Mouse (Mus musculus) inflammation-experienced regulatory T-cells (primary cell): Measurements from ENCODE around the gene Rnf157. TPM values are rescaled to one million over a fixed set of nuclear protein-coding genes. Genes with fewer than 3 reads are reported as not detected.

Experiments used
- polyA plus RNA-seq, 2 experiments: library from polyadenylated mRNA; unstranded; fragments of 100-300 nt; shearing (Covaris generic); gene quantifications; one replicate each; pipeline ENCODE4 v1.2.1; 2017

The Rnf157 gene
- polyA plus RNA-seq: 10 to 100 TPM in 1 of 2 experiments, 1 to 10 TPM in 1; 7.8 to 15.0 TPM

GRCm38 (mm10) chr11:116412904-116413630 lies at the start of gene Rnf157:
Gene Rnf157 (minus strand): TSS chr11:116413032.

GRCm38 (mm10) chr11:116433356-116434286 lies 20.8 kb upstream of the Rnf157 start, which contains the start of gene Ubald2:
Gene Ubald2 (plus strand): TSS chr11:116434094.

GRCm38 (mm10) chr11:116335244-116336036 lies 77.4 kb downstream of the Rnf157 start, which contains the start of gene Foxj1:
Gene Foxj1 (minus strand): TSS chr11:116335399.

GRCm38 (mm10) chr11:116307019-116307725 lies 105.7 kb downstream of the Rnf157 start, which contains the start of gene Exoc7:
Gene Exoc7 (minus strand): TSS chr11:116307233.

Other genes with a start within 250 kb of the Rnf157 start
- 10 to 100 TPM; 11.2 to 13.4 TPM for gene Fbf1, start 244.9 kb downstream of the Rnf157 start, polyA plus RNA-seq
- gene Ten1, start 214.2 kb downstream of the Rnf157 start, polyA plus RNA-seq: 10 to 100 TPM; 54.7 to 68.8 TPM
- gene Acox1, start 214.0 kb downstream of the Rnf157 start, polyA plus RNA-seq: 10 to 100 TPM; 19.8 to 23.4 TPM
- 1 to 10 TPM in 1 of 2 experiments, not detected in 1; 1.4 TPM for gene Evpl, start 175.0 kb downstream of the Rnf157 start, polyA plus RNA-seq
- 10 to 100 TPM; 69.6 to 79.1 TPM for gene Srp68, start 138.8 kb downstream of the Rnf157 start, polyA plus RNA-seq
- gene Galr2, start 132.1 kb downstream of the Rnf157 start, polyA plus RNA-seq: not detected
- 10 to 100 TPM; 67.5 to 84.3 TPM for gene Exoc7, start 105.8 kb downstream of the Rnf157 start, polyA plus RNA-seq
- gene Foxj1, start 77.6 kb downstream of the Rnf157 start, polyA plus RNA-seq: not detected
- 10 to 100 TPM; 55.9 to 58.9 TPM for gene Ubald2, start 21.1 kb upstream of the Rnf157 start, polyA plus RNA-seq
- under 1 TPM in 1 of 2 experiments, not detected in 1; 0.50 TPM for gene Qrich2, start 53.2 kb upstream of the Rnf157 start, polyA plus RNA-seq
- 100 to 1,000 TPM; 138 to 145 TPM for gene Prpsap1, start 81.2 kb upstream of the Rnf157 start, polyA plus RNA-seq
- 1 to 10 TPM in 1 of 2 experiments, under 1 TPM in 1; 0.16 to 2.7 TPM for gene Sphk1, start 117.9 kb upstream of the Rnf157 start, polyA plus RNA-seq
- gene Ube2o, start 168.4 kb upstream of the Rnf157 start, polyA plus RNA-seq: 10 to 100 TPM in 1 of 2 experiments, 1 to 10 TPM in 1; 7.7 to 10.1 TPM
- not detected for gene Aanat, start 173.4 kb upstream of the Rnf157 start, polyA plus RNA-seq
- gene Rhbdf2, start 214.0 kb upstream of the Rnf157 start, polyA plus RNA-seq: 10 to 100 TPM; 11.4 to 23.4 TPM
- under 1 TPM in 1 of 2 experiments, not detected in 1; 0.82 TPM for gene Prcd, start 240.5 kb upstream of the Rnf157 start, polyA plus RNA-seq
- under 1 TPM in 1 of 2 experiments, not detected in 1; 0.16 TPM for gene Cygb, start 241.3 kb upstream of the Rnf157 start, polyA plus RNA-seq